Mouse (Mus musculus) spleen, adult 12 weeks (tissue): ENCODE measurements around the gene Lgr5.

Experiments used
- DNase-seq: peaks from one replicate; pipeline ENCODE4 v3.0.0; 2022; ENCODE audit warnings: low spot score

Gene Lgr5

DNA sequence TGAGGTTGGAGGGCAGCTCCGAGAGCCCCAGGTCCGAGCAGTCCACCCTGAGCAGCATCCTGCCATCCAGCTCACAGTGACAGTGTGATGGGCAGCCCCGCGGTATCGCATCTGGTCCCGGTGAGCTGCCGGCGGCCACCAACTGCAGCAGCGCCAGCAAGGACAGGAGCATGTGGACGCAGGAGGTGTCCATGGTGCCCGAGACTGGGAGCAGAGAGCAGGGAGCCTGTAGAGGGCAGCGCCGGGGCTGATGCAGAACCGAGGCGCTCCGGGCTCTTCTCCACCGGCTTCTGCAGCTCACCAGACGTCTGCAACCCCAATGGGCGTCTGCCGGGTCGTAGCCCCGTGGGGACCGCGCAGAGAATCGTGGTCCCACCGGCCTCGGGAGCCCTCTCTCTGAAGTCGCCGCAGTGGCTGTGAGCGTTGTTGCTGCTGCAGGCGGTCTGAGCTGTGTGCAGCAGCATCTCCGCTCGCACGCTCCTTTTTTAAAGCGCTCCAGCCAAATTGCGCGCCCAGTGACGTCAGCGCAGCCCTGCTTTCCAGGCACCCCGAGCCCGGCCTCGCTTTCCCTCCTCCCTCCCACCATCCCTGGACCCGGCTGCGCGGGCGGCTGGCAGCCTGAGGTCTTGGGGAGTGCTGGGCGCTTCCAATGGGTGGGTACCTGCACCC lies at the start of gene Lgr5:
TSS of gene Lgr5 (minus strand) at position 480 of the 669 bp plus-strand sequence.
- no peak for DNase-seq

DNA sequence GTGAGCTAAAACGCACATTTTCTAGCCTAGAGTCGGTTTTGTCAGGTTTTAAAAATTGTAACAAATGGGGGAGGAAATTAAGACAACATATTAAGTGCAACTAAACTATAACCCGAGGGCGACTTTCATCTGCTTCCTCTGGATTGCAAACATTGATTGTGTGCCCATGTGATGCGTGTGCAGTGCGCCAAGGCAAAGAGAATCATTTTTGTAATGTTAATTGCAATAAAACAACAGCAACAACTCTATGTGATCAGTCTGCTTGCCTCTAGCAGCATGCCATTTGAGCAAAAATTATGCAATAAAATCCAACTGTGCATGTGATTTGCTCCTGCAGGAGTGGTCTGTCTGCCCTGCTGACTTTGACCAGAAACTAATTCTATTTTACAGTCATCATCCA lies 39.1 kb upstream of the Lgr5 start:
- DNase-seq: no peak

DNA sequence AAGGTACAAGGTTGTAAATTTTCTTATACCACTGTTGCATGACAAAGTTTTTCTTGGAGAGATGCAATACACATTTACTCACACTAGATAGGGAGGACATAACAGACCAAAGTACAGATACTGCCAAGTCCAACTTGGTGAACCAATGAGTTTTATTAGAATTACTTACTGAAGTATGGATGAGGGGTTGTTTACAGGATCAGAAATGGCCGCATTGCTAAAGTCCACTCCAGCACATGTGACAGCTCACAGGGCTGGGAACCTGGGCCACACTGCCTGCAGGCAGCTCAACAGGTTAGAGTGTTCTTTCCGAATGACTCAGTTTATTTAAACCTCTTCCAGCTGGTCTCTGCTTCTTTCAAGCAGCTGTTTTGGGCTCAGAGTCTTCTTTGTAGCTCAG lies 37.4 kb upstream of the Lgr5 start:
- no peak for DNase-seq

DNA sequence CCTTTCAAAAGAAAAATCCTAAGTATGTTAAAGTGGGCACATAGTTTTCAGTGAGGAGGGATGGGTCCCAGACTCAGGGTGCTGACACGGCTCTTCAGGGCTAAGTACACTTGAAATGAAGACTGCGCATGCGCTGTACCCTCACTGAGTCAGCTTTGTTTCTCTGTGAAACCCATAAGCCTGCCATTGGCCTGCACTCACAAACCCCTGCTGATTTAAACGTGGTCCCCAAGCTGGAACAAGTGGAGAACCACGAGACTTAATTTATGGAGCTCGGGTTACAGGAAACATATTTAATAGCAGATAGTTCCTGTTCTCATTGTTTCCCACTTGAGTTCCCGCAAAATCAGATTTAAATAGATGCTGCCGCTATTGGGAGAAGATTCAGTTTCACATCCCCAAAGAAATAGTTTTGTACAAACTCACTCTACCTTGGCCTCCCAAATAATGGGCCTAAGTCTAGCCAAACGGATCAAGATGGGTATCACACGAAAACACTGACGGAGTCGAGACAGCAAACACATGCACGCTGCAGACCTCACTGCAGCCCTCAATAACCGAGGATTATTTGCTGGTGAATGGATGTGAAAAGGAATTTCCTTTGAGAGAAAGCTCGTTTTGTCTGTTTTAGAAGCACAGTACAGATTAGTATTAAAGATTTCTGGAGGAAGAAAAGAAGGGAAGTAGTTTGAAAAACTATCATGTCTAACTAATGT lies 36.5 kb upstream of the Lgr5 start:
- DNase-seq: no peak

DNA sequence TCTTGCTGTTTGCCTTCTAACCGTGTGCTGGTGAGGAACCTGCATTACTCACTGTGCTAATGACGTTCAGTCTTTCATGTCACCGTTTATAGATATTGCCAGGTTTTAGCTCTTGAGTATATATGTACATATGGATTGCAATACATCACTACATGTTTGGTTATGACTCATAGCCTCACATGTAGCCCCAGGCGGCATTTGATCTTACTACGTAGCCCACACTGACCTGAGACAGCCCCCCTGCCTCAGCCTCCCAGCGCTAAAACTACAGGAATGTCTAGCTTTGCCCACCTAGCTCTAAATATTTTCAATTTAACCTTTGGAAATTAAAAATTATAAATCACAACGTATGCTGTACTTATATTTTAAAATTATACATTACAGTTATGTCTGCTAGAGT lies 35.9 kb upstream of the Lgr5 start:
- DNase-seq: no peak

DNA sequence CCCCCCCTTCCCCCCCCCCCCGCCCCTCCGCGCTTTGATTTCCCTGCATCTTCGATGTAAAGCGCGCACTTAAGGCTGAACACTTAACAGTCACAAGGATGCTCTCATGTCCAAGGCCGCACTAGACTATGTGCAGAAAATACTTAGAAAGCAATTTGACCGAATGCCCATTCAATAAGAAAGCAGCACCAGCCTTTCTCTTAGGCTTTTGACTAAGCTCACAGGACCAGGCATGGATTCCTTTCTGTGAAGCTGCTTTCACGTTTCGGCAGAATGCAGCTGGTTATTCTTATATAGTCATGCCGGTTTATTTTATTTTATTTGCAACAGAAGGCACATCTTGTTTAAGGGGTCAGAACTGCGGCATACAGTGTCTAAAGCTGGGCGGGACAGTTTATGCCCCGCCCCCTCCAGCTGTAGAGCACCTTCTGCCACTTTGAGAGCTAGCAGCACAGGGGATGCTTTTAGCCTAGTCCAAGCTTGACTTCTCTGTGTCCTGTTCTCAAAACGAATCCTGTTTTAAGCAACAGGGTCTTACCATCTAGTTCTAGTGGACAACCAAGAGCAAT lies 30.8 kb upstream of the Lgr5 start:
- DNase-seq: no peak

DNA sequence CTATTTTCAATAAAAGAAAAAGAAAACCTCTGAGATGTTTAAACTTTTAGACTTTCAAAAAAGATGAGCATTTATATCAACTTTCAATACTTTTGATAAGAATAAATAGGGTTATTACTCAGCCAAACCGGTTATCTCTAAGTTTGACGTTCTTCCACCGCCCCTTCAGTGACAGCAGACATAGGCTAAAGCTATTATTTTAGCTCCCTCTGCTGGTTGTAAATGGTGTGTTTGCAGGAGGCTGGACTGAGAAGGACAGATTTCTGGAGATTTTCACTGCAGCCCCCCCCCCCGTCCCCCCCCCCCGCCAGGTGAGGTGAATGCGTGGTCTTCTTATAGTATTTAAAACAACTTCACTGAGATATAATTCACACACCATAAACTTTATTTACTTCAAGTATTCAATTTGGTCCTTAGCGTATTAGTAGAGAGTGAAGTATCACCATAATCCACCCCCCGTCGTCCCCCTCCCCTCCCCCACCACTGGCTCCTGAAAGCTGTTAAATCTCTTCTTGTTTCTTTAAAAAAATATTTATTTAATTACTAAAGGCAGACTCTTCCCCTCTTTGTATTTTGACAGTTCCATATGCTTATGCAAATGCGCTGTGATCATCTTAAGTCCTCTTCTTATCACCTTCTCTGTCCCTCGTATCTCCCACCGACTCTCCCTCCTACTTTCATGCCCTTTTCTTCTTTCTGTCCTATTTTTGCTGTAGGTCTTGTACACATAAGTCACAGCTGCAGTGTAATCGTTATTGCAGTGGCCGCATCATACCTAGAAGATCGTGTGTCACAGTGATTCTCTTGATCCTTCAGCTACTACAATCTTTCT lies 30.1 kb upstream of the Lgr5 start:
- DNase-seq: no peak

DNA sequence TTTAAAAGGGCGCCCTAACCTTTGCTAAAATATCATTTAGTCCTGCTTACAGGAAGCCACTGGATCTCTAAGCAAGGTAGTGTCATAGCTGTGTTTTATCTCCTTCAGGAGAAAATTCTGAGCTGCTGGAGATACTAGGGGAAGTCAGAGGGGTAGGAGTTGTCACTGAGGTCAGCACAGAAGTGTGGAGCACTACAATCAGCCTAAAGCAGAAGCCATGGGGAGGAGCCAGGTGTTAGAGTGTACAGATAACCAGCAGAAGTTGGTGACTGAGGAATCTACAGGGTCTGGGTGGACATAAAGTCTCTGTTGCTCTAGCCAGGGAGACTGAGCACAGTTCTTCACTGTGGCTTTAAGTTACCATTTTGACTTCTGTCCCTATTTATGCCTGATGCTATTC lies 8.2 kb upstream of the Lgr5 start:
- DNase-seq: no peak

DNA sequence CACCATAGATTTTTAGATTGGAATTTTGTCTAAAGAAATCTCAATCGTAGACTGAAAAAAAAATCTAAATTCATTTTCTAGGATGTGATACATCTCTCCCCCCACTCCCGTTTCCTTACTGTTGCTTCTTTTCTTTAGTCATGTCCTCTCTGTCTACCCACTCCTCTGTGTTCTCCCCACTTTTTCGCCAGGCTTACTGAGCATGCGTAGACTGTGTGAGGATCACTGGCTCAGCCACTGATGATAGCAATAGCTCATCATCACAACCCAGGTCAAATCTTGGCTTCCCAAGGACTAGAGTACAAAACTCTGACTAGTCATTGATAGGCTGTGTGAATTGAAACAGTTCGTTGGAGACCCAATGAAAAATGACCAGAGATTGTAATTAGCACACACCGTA lies 6.1 kb upstream of the Lgr5 start:
- DNase-seq: no peak

DNA sequence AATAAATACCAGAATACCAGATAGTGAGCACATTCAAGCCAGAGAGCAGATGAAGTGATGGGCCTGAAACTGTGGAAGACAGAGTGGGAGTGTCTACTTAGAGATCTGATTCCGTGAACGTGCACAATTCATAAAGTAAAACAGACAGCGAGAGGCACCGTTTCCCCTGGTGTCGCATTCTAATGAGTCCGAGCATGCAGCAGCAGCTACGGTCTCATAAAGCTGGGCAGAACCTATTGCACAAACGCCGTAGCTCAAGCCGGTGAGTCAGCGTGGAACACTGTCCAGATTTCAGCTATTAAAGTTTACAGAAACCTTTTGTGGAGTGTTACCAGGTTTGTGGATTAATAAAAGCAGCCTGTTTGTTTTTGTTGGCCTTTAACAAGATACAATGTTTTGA lies 5.6 kb upstream of the Lgr5 start:
- no peak for DNase-seq

DNA sequence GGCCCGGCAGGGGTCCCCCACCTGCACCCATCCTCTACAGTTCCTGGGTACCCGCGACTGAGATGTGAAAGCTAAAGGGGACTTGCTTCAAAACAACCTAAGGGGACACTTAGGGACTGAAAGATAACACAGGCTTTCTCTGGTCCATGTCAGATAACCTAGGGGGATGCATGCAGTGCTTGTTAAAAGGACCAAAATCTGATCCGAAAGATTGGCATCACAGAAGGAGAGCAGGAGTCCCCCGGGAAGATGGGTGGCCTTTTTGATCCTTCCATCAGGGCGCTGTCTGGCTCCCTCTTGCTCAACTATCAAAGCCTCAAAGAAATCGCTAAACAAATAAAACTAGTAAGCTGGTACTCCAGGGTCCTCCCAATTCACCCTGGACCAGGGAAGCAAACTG lies 399 bp upstream of the Lgr5 start:
- DNase-seq: no peak

DNA sequence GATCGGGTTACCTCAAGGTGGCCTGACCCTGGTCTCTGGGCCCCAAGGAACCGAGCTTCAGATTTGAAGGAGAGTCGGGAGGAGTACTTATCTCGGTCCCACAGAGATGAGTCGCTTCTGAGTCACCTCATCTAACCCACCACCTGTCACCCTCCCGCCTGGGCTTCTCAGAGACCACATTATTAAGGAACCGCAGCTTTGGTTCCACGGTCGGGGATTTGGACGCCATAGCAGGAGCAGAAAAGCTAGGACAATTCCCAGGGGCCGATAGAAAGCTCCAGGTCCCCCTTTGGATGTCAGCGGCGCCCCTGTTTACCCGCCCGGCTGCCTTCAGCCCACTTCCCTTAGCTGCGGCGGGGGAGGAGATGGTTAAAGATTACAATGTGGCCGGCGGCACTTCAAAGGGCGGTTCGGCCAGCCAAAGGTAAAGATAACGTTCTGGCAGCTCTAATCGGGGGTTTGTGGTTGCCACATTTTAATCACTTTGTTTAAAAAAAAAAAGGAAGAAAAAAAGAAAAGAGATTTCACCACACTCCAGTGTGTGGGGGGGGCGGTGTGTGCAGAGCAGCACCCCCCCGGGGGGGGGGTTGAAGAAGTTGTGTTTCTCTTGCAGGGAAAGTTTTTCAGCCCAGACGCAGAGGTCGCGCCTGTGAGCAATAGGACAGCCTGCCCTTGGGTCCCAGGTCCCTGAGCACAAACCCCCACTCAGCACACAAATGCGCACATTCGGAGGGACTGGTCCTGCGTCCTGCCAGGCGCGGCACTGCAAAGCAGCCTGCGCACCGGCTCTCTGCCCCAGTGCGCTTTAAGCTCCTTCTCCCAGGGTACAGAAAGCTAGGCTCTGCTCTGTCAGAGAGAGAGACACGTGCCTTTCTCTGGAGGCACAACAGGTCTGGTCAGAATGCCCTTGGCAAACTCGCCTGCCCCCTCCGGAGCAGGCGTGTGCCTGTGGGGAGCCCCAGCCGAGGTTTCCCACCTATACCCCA lies 1.0 kb downstream of the Lgr5 start:
- no peak for DNase-seq

DNA sequence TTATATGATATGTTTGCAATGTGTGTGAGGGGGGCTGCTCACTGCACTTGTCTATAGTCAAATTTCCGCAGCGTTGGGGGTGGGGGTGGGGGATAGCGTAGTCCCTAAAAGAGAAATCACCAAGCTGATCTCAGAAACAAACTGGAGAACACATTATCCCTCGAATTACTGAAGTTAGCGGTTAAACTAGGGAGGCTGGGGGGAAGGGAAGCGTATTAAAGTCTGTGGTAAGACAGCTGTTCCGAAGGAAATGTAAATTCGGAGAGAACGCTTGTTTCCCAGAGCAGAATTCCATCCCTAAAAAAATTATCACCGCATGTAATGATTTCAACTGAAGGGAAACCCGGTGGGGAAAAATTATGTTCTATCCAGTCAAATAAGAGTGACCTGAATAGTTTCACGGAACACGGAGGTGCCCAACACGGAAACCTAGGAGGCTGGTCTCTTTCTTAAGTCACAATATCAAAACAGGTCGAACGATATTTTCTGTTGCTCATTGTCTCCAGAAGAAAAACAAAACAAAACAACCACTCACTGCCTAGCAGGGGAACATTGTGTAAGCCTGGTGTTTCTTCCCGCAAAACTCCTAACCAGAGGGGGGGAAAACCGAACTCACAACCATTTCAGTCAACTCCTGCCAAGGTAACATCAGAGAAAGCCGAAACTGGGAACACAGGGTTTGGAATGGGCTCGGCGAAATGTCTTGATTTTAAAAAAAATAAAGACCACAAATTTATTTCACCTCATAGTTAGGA lies 1.9 kb downstream of the Lgr5 start:
- DNase-seq: no peak

DNA sequence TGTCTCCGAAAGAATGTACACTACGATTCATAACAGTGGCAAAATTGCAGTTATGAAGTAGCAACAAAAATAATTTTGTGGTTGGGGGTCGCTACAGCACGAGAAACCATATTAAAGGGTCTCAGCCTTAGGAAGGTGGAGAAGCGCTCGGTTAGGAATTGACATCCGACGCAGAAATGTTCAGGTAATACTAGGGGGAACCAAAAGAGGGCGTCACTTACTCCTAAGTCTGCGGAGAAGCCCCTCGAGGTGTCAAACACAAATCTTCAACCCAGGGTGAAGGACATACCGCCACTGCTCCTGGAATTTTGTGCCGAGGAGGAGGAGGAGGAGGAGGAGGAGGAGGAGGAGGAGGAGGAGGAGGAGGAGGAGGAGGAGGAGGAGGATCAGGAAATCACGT lies 2.9 kb downstream of the Lgr5 start:
- DNase-seq: no peak

DNA sequence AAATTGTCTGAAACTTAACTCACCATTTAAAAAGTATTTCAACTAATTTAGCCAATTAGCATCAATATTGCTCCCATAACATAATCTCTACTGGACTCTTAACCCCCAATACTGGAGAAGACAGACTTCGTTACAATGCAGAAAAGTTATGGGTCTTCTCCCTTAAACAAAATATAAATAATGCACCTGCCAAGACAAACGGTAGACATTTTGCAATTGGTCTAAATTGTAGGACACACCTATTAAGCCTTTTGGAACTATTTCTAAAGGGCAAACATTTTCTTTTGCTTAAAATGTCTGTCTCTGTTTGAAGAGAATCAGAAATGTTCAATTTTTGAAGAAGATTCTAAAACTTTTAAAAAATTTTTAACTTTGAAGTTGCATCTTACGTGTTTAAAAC lies 4.5 kb downstream of the Lgr5 start:
- no peak for DNase-seq

DNA sequence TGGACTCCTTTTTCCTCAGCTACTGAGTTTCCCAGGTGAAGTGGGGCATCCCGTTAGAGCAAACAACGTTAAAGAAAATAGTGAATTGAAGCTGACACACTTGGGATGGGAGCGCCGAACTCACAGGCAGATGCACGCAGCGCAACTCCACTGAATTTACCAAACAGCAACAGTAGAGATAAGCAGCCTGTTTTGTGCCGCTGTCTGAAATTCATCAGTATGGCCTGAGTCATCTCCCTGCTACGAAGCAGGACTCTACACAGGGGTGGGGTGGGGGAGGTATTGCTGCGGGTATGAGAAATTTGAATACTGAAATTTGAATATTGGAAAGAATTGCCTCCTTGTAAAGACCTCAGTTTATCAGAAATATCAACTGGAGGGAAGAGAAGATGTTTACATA lies 5.6 kb downstream of the Lgr5 start:
- DNase-seq: no peak

DNA sequence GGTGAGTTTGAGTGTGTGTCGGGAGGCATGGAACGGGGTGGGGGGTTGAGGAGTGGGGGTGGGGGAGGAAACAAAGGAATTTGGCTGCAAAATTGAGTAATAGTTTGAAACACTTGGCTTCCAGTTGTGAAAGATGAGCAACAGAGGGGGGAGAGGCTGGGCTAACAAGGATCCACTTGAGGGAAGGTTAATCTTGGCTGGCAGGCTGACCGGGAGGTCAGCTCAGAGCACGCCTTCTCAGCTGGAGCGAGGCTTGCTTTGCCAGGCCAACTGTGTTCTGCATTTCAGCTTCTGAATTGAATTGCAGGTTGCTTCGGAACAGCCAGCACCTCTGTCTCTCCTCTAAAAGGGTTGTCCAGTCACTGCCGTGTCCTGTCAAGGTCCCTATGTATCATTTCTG lies 8.1 kb downstream of the Lgr5 start:
- DNase-seq: no peak

DNA sequence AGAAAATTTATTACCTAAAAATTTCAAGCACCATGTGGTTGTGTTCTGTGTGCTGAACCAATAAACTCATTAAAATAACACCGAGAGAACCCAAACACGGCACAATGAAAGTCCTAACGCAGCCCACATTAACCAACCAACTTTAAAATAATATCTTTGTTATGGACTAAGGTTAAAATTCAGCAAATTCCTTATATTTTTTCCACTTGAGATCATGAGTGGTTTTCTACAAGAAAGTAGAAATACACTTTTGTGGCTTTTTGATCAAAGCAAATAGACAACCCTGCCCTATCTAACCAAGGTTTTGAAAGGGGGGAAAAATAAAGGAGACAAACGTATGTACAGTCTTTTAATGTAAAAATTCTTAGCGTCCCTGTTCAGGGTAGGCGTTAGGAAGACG lies 8.5 kb downstream of the Lgr5 start:
- no peak for DNase-seq

DNA sequence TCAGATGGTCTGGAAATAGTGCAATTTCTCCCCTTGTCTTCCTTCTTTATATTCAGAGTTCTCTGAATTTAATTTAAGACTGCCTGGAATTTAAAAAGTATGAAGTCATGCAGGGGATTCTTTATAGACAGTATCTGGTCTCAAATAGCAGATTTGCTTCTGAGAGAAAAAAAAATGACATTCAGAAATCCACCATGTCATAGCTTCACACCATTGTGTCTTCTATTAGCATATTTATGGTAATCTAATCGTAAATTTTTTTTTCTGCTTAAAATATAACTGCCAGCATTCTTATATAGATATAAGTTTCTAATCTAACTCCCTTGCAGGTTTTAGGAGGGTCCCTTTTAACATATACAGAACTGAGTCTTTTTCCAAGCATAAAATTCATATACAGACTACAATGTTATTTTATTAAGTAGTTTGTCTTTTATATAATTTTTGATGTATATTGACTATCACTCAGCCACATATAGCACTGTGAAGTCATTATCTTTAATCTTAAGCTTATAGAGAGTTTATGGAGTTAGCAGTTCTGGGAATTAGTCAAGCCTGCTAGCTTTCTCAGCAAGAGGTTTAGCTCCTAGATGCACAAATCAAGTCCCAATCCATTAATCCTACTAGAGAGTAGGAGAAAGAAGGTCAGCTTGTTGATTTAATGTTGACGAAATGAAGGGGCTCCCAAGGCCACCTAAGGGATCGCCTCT lies 15.7 kb downstream of the Lgr5 start:
- DNase-seq: no peak

DNA sequence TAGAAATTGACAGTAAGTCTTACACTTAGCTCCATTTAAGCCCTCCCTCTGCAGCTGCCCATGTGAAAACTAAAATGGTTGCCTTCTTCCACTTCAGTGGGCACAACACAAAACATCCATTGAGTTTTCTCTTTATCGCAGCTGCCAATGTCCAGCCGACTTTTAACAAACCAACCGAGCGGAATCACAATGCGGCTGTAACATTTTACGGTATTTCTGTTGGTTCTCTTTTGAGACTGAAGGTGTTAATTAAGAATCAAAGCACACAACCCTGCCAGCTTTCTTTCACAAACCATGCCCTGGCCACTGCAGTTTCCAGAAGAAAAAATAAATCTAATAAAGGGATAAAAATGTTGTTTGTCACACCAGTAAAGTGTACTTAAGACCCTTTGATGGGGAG lies 16.3 kb downstream of the Lgr5 start:
- no peak for DNase-seq
